Mouse (Mus musculus): ENCODE data around the gene Setd5.

DNA sequence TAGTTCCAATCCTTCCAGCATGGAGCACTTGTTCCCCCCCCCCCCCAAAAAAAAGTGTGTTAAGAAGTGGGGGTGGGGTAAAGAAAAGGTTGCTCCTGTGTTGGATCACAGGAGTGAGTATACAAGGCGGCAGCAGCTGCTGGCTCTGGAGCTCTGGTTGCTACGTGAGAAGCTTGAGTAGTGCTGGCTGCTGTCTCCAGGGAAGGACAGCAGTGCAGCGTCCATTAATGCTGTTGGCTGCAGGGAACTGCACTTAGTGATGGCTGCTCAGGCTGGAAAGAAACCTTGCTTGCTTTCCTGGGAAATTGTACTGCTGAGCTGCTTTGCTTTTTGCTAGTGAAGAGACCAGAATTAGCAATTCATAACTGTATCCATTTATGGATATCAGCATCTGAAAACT, 2.3 kb downstream of the Setd5 start:
- TF ChIP-seq POLR2A (IDR thresholded peaks at IDR 0.05; ENCODE audit: low read depth, low read length) (no peak), CTCF (conservative IDR thresholded peaks at IDR 0.05; ENCODE audit: insufficient read depth, insufficient read length, low read depth, low read length) (no peak)

Data from kidney, adult 2 months (tissue).